10 mouse cellular contexts compared by ENCODE assay signal in the genomic region with DNA sequence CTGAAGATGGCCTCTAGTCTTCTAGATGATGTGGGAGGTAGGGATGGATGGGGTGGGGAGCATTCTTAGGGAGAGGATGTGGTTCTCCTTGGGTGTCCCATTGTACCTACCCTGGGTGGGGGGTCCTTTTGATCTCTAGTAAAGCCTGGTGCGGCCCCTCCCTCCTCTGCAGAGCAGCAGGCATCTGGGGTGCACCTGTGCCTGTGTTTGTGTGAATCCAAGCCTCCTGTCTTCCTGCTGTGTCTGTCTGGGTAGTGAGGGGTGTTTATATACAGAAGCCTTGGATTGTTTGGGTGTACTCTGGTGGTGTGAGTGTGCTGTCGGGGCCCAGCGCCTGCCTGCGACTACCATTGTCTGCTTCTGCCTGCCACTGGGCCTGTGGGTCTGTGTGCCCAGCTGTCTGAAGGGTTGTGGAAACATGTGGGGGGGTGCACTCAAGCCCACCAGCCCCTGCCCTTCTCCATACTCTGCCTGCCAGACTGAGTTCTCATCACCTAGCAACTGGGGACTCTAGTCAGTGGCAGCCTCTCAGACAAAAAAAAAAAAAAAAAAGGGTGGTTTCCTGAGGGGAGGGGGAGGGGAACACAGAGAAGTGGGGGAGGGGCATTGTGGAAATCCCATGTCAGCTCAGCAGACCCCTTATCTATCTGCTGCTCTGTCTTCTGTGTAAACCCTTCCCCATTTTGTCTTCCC. TPM values are rescaled to one million over a fixed set of nuclear protein-coding genes. Genes with fewer than 3 reads are reported as not detected.
DNase-seq lines count a peak whose midpoint lies in the region; ATAC-seq and TF ChIP-seq lines count a peak whose summit lies in the region.
"Had no signal": no experiment of that assay in that cellular context is flagged by ENCODE, and none has a peak within 500 bp of the region (broad histone marks: within the 10 kb centered on the region; RNA-seq: fewer than 3 reads in every experiment).

No protein-coding gene starts in this region.

- no peak for DNase-seq in gastrocnemius, adult 2 months
- no peak for DNase-seq in gastrocnemius, postnatal 10 days
- peak; percentile 10 for DNase-seq in right cerebral cortex, postnatal 4 days
- DNase-seq in right cerebral cortex, postnatal 36 days (ENCODE audit: low spot score in 2 of 2), result no peak
- no peak for DNase-seq in testis, postnatal 10 days (ENCODE audit: low spot score)
- no peak for DNase-seq in spleen, postnatal 36 days (ENCODE audit: low spot score in 2 of 2)
- no peak for DNase-seq in gastrocnemius, adult 18-20 months (ENCODE audit: low spot score)
- DNase-seq: cerebellum, postnatal 10 days; gastrocnemius, postnatal 14 days had no signal

- H3K9me3 ChIP-seq in midbrain, embryonic 13.5 days, result no peaks in the 10 kb centered on the region

- H3K27ac ChIP-seq in gastrocnemius, adult 2 months, result peak overlapping the region; percentile 96
- H3K27ac ChIP-seq in midbrain, embryonic 13.5 days, result peak overlapping the region; percentile 90

- H3K9ac ChIP-seq in midbrain, embryonic 13.5 days (replicated peaks), result peak overlapping the region; percentile 1; the same call in 1 of the 2 replicates

- H3K36me3 ChIP-seq in midbrain, embryonic 13.5 days, result no peaks in the 10 kb centered on the region

- no peak for TF ChIP-seq CTCF in gastrocnemius, adult 2 months (IDR thresholded peaks at IDR 0.05)

- intact Hi-C loops in gastrocnemius, adult 2 months (cut with DNase I), result loop anchor here (5.0 kb wide), 2 partner anchors 299 to 424 kb away; partner anchors contain the start of gene Plxna1

- H3K4me2 ChIP-seq in midbrain, embryonic 13.5 days (replicated peaks), result no peak overlapping the region; the same call in 1 of the 2 replicates

- no peak overlapping the region for H3K4me3 ChIP-seq in gastrocnemius, adult 2 months
- no peak overlapping the region for H3K4me3 ChIP-seq in midbrain, embryonic 13.5 days (replicated peaks)

- WGBS in midbrain, embryonic 13.5 days, result 0% methylated on average over 4 of the region's 4 CpGs

- ATAC-seq in midbrain, embryonic 13.5 days, result peak; percentile 79

- H3K4me1 ChIP-seq in midbrain, embryonic 13.5 days (replicated peaks), result peaks cover 95% of the 10 kb centered on the region

- H3K27me3 ChIP-seq in midbrain, embryonic 13.5 days, result peaks cover 22% of the 10 kb centered on the region

RNA-seq across cellular contexts. Expression of gene Tpra1, which starts 36.1 kb away (rescaled TPM):
- 10 to 100 TPM; 25.5 to 26.1 TPM for total RNA-seq in gastrocnemius, adult 2 months (2021)
- total RNA-seq in gastrocnemius, postnatal 10 days (2021), result 10 to 100 TPM; 21.4 to 34.4 TPM
- polyA plus RNA-seq in midbrain, embryonic 13.5 days (2015; fragmentation: Nextera tagmentation; extraction: Ambion mirVana), result 66.9 and 70.2 TPM in 2 replicates
- total RNA-seq in gastrocnemius, adult 18-20 months (2021), result 10 to 100 TPM; 17.9 to 27.9 TPM

RNA-seq across cellular contexts. Expression of gene Mcm2, which starts 39.5 kb away (rescaled TPM):
- 1 to 10 TPM; 6.6 to 7.5 TPM for total RNA-seq in gastrocnemius, adult 2 months (2021)
- total RNA-seq in gastrocnemius, postnatal 10 days (2021), result 10 to 100 TPM; 15.5 to 23.7 TPM
- 66.2 and 71.9 TPM in 2 replicates for polyA plus RNA-seq in midbrain, embryonic 13.5 days (2015; fragmentation: Nextera tagmentation; extraction: Ambion mirVana)
- total RNA-seq in gastrocnemius, adult 18-20 months (2021), result 1 to 10 TPM; 6.1 to 6.4 TPM
